Mouse (Mus musculus) ES-E14 (cell line): ENCODE results near the gene Cmtm7.

Experiments
- ZC3H11A ChIP-seq: IDR thresholded peaks from 2 replicates; pipeline ENCODE4 v1.6.1; 2012; ENCODE audit warnings: low read depth, mild to moderate bottlenecking, inconsistent platforms, low read length, borderline replicate concordance
- ZNF384 ChIP-seq: IDR thresholded peaks from 2 replicates; pipeline ENCODE4 v1.6.1; 2012; ENCODE audit warnings: low read depth, low read length, inconsistent platforms

DNA sequence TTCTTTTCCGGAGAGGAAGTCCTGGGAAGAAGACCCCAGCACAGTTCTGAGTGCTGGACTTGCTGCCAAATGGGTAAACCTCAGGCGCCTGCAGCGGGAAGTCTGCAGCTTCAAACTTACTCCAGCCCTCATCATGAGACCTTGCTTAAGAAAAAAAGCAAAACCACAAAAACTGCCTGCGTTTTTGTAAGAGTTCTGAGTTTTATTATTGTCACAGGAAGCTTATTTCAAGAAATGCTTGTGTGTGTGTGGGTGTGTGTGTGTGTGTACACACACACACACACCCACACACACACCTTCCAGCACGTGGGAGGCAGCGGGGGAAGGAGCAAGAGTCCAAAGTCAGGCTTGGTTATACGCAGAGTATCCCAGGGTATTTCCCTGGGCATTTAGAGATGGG lies 23.4 kb downstream of the Cmtm7 start:
- TF ChIP-seq ZNF384 (no peak), ZC3H11A (no peak)
